Mouse (Mus musculus) thymus, postnatal 14 days (tissue): ENCODE measurements at regions not wholly inside any gene's neighbourhood (a gene's known extent, or its start where the extent isn't known, plus 50 kb on each side); places are given as distances from the start of the nearest gene placed in this dataset.
"Not testable (repeated sequence)": the region's sequence is repeated elsewhere in the genome, so short reads cannot be mapped to it uniquely, and the experiment has no call there.

Experiments used
- DNase-seq: peaks from one replicate; pipeline ENCODE4 v3.0.0; 2021

DNA sequence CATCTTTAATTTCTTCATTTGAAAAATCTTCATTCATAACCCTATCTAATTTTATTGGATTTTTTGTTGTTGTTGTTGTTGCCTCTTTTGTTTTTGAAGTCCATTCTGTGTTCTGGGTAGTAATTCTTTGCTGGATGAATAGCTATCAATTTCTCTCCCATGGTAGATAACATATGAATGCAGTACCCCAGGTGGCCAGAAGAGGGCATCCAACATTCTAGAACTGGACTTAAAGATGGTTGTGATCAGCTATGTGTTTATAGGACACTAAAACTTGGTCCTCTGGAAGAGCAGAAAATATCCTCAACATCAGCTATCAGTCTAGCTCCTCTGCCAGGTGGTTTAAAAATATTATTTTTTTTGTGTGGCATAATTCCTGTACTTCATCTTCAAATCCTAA is 73.0 kb downstream of the Prl2c3 start:
- DNase-seq = peak; percentile 34

- DNase-seq = not testable (repeated sequence)
Measured at GRCm38 (mm10) chr13:12717972-12718546, 81.8 kb downstream of the Prl2c3 start.

GRCm38 (mm10) chr13:12711471-12712273 is 88.2 kb downstream of the Prl2c3 start:
- DNase-seq = no peak

DNA sequence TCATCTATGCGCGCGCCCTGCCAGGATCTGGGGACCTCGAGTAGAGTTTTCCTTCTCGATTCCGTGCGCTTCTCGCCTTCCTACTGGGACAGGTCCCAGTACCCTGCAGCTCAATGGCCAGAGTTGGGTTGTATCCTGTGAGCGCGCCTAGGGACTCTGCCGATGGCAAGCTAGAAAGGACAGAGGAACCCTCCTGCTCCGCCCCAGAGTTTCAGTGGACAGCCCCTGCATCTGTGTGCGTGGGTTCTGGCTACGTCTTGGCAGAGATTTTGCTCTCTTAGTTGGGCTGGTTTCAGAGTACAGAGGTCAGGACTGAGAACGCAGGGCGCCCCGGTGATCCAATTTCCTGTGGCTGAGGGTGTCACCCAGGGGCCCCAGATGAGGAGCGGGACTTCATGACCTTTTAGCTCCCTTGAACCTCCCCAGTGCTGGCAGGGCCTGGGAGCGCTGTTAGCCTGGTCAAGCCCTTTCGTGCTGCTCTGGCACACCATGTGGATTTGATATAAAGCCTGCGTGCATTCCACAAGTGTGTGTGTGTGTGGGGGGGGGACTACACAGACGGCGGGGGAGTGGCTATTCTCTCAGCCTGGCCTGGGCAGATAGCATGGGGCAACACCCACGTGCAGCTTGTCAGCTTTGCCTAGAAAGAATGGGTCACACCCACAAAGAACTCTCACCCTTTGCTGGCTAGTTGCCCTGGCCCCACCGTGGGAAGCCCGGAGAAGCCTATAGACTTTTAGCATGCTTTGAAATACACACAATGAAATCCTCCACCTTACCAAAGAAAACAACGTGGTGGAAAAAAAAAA is 96.9 kb downstream of the Prl2c3 start:
- not testable (repeated sequence) for DNase-seq

DNA sequence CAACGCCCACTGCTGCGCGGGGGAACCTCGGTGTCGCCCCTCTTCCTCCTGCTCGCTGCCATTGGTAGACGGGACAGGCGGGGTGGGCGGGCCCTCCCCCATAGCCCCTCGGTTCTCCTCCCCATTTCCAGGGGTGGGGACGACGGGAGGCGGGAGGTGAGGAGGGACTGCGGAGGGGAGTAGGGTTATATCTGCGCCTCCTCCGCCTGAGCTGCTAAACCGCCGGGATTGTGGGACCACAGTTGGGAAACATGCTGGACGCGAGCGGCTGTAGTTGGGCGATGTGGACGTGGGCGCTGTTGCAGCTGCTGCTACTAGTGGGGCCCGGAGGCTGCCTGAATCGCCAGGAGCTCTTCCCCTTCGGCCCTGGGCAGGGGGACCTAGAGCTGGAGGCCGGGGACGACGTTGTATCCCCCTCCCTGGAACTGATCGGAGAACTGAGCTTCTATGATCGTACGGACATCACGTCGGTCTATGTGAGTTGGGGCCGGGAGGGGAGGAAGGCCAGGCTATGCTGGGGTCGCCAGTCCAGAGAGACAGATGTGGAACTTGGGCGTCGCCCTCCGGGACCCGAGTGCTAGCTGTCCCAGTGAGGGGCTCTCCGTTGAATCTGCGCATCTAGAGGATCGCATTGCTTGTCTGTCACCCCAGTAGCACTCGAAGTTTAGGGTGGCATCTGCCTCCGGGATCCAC is 97.6 kb downstream of the Prl2c3 start:
- not testable (repeated sequence) for DNase-seq

DNA sequence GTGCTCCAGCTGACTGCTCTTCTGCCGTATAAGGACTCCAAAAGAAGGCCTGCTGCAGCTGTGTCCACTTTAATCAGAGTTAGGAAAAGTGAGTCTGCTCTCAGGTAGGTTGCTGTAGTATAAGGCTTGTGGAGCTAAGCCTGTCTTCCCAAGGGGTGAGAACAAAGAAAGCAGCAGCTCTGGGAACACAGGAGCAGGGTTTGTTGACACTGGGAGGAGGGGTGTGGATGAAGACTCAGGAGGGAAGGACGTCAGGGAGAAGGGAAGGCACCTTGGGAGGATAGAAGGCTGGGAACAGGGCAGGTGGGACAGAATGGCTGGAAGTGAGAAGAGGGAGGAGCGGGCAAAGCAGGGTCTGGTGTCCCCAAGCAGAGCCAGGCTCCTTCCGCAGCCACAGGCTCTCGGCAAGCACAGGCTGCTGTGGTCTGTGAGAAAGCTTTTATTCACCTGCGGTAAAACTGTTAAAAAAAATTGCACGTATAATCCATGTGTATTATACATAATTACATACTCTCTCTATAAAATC is 106.2 kb downstream of the Prl2c3 start:
- not testable (repeated sequence) for DNase-seq

GRCm38 (mm10) chr13:12688778-12689177 is 111.1 kb downstream of the Prl2c3 start:
- not testable (repeated sequence) for DNase-seq

GRCm38 (mm10) chr13:12688149-12688548 is 111.7 kb downstream of the Prl2c3 start:
- DNase-seq = not testable (repeated sequence)

GRCm38 (mm10) chr13:12680954-12681571 is 115.4 kb downstream of the Ero1lb start:
- DNase-seq = not testable (repeated sequence)

- DNase-seq = peak; percentile 40
Measured at GRCm38 (mm10) chr13:12680283-12680953, 114.7 kb downstream of the Ero1lb start.

- DNase-seq = no peak
Measured at GRCm38 (mm10) chr13:12677372-12677771, 111.7 kb downstream of the Ero1lb start.

DNA sequence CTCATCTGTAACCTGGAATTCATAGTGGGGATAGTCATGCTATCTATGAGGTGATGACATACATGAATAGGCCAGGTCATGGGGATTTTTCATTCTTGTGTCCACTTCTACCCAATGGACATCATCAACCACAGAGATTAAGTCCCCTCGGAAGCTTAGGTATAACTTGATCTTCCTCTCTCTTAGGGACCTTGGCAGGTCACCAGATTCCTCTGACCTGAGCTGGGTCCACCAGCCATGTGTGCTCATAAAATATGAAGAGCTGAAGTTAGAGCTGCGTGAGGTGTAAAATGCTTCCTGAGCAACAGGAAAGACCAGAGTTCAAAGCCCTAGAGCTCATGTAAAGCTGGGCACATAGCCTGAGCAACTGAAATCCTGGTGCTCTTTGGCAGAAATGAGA is 105.3 kb downstream of the Ero1lb start:
- not testable (repeated sequence) for DNase-seq

GRCm38 (mm10) chr13:12668742-12669141 is 103.1 kb downstream of the Ero1lb start:
- DNase-seq = not testable (repeated sequence)

DNA sequence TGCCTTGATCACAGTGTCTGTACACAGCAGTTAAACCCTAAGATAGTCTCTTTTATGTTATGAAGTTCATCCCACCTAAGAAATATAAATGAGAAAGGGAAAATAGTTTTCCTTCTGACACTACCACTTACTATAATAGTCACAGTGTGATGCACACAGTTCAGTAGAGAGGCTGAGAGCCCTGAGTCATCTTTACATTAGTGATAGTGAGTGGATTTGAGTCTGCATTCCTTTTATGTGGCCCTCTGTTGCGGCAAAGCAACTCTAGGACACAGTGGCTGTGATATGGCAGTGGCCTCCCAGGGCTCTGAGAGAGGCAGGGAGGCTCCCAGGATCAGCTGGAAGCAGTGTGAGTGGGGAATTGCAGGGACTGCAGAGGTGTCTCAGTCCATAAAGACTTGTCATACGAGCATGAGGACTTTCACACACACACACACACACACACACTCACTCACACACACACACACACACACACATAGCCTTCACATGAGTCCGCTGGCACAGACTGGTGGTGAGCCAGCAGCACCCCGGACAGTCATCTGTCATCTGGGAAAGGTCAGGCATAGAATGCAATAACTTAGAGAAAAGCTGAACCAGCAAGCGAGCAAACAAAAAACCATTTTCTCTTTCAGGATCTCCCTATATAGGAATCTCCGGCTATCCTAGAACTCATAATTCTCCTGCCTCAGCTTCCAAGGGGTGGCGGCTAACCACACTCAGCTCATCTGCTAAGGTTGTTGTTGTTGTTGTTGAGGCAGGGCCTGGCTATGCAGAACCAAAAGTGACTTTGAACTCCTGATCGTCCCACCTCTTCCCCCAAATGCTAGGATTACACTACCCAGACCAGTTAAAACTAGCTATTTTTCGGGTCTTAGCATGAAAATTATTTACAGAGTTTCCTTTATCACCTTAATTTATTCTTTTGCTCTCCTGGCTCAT is 102.3 kb downstream of the Ero1lb start:
- DNase-seq = not testable (repeated sequence)

- DNase-seq = not testable (repeated sequence)
Measured at GRCm38 (mm10) chr13:12666050-12666449, 100.4 kb downstream of the Ero1lb start.
